Mouse (Mus musculus) CD4-positive helper T cell, adult 2 months (primary cell): Measurements from ENCODE around the gene Kdm1a.
A peak's percentile ranks its signal among the peaks of the same experiment; 100 is the strongest.

Source experiments
- DNase-seq: peaks from one replicate; pipeline ENCODE4 v3.0.0-alpha.2; 2012; ENCODE audit warnings: low read depth, missing footprints, low spot score

The Kdm1a gene

DNA sequence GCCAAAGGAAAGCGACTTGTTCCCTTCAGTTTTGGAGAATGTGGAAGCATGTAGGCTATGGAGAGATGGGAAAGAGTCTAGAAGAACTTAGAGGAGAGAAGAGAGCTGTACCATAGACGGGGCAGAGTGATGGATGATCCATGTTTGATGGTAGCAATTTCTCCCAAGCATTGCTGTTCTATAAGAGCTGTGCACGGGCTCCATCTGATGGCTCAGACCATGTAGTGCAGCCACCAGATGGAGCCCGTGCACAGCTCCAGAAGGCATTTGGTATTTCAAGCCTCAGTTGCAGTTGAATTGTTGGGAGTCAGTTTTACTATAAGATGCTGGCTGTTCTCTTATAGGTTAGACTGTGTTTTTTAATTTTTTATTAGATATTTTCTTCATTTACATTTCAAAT lies 76.1 kb downstream of the Kdm1a start:
- DNase-seq: peak; percentile 50

DNA sequence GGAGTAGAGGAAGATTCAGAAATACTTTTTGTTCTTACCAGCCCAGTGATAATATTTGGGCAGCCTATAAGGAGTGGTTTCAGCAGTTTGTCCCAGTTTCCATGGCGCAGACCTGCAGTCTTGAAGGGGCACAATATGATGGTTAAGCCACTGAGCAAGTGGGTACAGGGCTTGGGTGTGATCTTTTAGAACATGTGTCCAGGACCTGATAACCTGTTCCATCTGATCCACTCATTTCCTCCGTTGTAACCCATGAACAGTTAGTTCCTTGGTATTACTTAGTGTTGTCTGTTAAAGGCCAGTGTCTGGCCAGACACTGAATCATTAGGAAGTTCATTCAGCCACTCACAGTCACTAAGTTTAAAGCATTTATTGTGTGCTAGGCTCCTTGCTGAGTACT lies 78.2 kb downstream of the Kdm1a start:
- no peak for DNase-seq

DNA sequence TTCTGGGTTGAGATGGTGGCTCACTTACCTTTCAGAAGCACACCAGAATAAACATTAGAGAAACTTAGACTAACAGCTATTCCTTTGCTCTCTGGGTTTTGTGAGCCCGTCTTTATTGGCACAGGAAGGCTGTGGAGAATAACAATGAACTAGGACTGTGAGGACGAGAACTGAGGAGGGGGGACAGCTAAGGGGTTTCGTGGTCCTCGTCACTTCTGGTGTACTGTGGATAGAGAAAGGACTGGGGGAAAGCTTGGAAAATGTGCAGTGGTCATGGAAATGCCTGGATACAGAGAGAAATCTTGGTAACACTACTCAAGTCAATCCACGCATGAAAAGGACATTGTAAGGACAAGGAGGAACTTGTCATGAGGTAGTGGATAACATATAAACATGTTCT lies 80.6 kb downstream of the Kdm1a start:
- no peak for DNase-seq

DNA sequence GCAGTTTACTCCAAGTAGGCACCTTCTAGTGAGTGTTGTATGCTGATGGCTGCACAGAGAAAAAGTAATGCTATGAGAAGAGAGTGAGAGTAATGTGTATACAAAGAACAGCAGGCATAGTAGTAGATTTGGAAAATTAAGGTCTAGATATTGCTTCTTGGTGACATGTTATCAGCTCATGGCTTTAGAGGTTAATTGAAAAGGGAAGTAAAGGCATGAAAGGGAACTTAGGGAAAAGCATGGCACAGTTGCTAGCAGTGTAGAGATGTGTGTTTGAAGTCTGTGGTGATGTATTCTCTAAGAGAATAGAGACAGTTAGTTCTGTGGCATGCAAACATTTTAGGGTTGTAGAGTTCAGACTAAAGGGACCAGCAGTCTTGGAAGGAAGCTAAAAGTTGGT lies 82.7 kb downstream of the Kdm1a start:
- no peak for DNase-seq

DNA sequence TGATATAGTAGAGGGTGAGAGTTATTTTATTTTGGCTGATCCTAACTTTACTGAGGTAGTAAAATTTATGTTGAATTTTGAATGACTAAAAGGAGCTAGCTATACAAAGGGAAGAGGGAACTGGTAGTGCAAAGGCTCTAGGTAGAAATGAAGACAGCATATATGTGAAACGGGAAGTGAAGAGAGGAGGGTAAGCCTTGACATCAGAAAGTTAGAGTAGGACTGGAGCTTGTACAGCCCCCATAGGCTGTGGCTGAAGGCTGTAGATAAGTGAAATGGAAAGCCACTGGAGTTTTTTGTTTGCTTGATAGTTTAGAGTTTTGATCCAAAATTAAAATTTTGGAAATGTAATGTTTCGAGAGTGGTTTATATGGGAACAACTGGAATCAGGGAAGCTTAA lies 83.9 kb downstream of the Kdm1a start:
- DNase-seq: no peak

DNA sequence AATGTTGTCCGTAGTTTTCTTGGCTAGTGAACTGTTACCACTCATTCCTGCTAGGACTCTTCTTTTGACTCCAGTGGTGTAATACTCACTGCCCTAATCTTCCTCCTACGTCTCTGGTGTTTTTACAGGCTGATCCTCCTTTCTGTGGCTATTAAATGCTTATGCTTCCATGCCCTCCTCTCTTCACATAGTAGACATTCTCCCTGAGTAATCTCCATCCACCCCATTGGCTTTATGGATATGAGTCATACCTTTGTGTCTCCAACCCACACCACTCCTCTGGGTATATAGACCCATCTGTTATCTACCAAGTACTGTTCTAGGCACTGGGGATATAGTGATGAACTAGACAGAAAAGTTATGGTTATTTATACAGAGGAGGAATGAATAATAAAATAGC lies 84.4 kb downstream of the Kdm1a start:
- DNase-seq: no peak

DNA sequence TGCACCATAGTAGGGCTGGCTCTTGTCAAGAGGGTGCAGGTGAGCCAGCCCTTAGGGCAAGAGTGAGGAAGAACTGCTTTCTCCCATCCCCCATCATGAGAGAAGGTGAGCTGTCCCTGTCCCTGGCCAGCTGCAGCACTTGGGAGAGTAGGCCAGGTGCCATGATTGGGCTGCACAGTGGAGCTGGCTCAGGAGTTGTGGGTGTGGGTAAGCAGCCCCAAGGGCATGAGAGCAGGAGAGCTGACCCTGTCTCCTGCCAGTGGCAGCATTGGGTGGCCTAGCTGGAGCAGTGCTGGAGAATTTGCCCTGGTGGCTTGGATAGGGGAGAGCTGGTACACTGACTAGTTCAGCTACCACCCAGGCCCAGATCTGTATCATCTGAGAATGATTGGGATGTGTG lies 89.6 kb downstream of the Kdm1a start:
- DNase-seq: no peak

DNA sequence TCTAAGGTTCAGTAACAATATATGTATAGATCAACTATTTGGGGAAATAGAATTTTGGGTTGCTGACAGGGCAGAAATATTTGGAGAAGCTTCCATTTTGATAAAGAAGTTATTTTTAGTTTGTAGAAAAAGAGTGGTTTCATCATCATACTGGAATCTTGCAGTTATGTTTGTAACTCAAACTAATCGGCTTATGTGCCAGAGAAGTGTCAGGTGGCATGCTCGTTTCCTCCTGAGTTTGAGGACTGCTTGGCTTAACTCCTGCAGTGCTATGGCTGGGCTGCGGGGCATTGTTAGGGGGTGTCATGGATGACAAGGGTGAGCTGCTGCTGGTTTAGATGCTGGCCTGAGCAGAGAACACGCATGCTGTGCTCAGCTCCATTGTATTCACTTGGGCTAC lies 90.8 kb downstream of the Kdm1a start:
- no peak for DNase-seq

DNA sequence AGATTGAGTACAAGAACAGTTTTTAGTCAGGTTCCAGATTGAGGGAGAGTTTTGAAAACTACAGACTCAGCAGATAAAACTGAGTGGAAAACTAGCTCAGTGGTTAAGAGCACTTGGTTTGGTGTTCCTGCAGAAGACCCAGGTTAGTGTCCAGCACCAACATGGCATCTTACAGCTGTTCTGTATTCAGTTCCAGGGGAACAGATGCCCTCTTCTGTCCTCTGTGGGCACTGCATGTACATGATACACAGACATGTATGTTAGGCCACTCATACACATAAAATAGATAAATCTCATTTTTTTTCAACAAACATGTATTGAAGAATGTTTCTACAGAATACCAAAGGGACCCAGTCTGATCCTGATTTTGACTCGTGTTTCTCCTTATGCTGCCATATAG lies 92.7 kb downstream of the Kdm1a start:
- peak; percentile 50 for DNase-seq

DNA sequence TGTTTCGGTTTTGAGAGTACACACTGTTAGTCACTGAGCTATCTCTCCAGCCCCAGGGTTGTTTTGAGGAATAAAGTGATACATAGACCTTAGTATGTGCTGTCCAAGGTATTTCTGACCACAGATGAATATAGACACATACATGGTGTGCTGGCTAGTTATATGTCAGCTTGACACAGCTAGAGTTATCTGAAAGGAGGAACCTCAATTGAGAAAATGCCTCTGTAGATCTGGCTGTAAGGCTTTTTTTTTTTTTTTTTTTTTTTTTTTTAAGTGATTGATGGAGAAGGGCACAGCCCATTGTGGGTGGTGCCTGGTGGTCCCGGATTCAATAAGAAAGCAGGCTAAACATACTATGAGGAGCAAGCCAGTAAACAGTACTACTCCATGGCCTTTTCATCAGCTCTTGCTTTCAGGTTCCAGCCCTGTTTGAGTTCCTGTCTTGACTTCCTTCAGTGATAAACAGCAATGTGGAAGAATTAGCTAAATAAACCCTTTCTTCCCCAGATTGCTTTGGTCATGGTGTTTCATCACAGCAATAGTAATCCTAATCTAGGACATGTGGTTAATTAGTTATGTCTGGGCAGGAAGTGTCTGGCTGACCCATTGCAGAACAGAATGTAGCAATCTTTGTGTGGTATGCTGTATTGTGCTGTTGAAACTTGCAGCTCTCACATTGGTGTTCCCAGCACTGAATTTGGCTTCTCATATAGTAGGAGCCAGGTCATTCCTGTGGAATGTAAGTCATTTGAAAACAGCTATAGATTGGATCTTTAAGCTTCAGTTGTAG lies 96.9 kb downstream of the Kdm1a start:
- no peak for DNase-seq
